Mouse (Mus musculus) adrenal gland, postnatal 10 days (tissue): Measurements from ENCODE around the gene Fgf4. TPM values are rescaled to one million over a fixed set of nuclear protein-coding genes. Genes with fewer than 3 reads are reported as not detected.
"Not testable (repeated sequence)": the region's sequence is repeated elsewhere in the genome, so short reads cannot be mapped to it uniquely, and the experiment has no call there.

Experiments
- DNase-seq: peaks from one replicate; pipeline ENCODE4 v3.0.0; 2021; ENCODE audit warnings: mixed read lengths
- total RNA-seq, 2 experiments: library from RNA; stranded (reverse); gene quantifications; 2 replicates each; pipeline ENCODE4 v1.2.3; 2021

Fgf4 gene
- total RNA-seq, 2 experiments from 2014 or later: not detected

GRCm38 (mm10) chr7:144867161-144867560 lies 20.0 kb downstream of the Fgf4 start:
- DNase-seq: no peak

- DNase-seq: no peak
These were observed 20.4 kb downstream of the Fgf4 start for GRCm38 (mm10) chr7:144867602-144868001.

- DNase-seq: no peak
These were observed 25.3 kb downstream of the Fgf4 start for GRCm38 (mm10) chr7:144872420-144872819.

- no peak for DNase-seq
These were observed 26.0 kb downstream of the Fgf4 start for GRCm38 (mm10) chr7:144873160-144873559.

- peak; percentile 39 for DNase-seq
These were observed 27.1 kb downstream of the Fgf4 start for GRCm38 (mm10) chr7:144874226-144874625.

GRCm38 (mm10) chr7:144878401-144878800 lies 31.2 kb downstream of the Fgf4 start:
- no peak for DNase-seq

- no peak for DNase-seq
These were observed 35.9 kb downstream of the Fgf4 start for GRCm38 (mm10) chr7:144883106-144883505.

- no peak for DNase-seq
These were observed 40.5 kb downstream of the Fgf4 start for GRCm38 (mm10) chr7:144887672-144888071.

GRCm38 (mm10) chr7:144888564-144889299 lies 41.6 kb downstream of the Fgf4 start:
- peak; percentile 69 for DNase-seq

GRCm38 (mm10) chr7:144890661-144891060 lies 43.5 kb downstream of the Fgf4 start:
- not testable (repeated sequence) for DNase-seq

GRCm38 (mm10) chr7:144891863-144892262 lies 44.7 kb downstream of the Fgf4 start:
- no peak for DNase-seq

GRCm38 (mm10) chr7:144892322-144892721 lies 45.2 kb downstream of the Fgf4 start:
- DNase-seq: no peak

- DNase-seq: peak; percentile 60
These were observed 47.0 kb downstream of the Fgf4 start for GRCm38 (mm10) chr7:144894191-144894590.

- no peak for DNase-seq
These were observed 47.5 kb downstream of the Fgf4 start for GRCm38 (mm10) chr7:144894706-144895105.

GRCm38 (mm10) chr7:144895305-144896111 lies 48.3 kb downstream of the Fgf4 start:
- peak; percentile 83 for DNase-seq

GRCm38 (mm10) chr7:144896294-144897218 lies 49.4 kb downstream of the Fgf4 start, which contains the start of gene Fgf15:
Gene Fgf15 (plus strand): TSS chr7:144896531.
- peak; percentile 14 for DNase-seq

GRCm38 (mm10) chr7:144898506-144898905 lies 51.3 kb downstream of the Fgf4 start:
- no peak for DNase-seq

GRCm38 (mm10) chr7:144905514-144905913 lies 58.3 kb downstream of the Fgf4 start:
- DNase-seq: not testable (repeated sequence)

GRCm38 (mm10) chr7:144906708-144907397 lies 59.7 kb downstream of the Fgf4 start:
- peak; percentile 74 for DNase-seq

- no peak for DNase-seq
These were observed 60.6 kb downstream of the Fgf4 start for GRCm38 (mm10) chr7:144907793-144908192.

GRCm38 (mm10) chr7:144908705-144909104 lies 61.5 kb downstream of the Fgf4 start:
- no peak for DNase-seq

GRCm38 (mm10) chr7:144911121-144911520 lies 64.0 kb downstream of the Fgf4 start:
- no peak for DNase-seq
